Mouse (Mus musculus) brain, embryonic 14.5 days (tissue): ENCODE measurements around the gene Prpf8.

ENCODE experiments used
- CTCF ChIP-seq: fragments of 200-500 bp; IDR thresholded peaks from 2 replicates; pipeline ENCODE4 v1.5.1; 2012; ENCODE audit warnings: inconsistent platforms, mild to moderate bottlenecking, moderate library complexity, borderline replicate concordance; ENCODE audit not compliant: insufficient read depth, insufficient read length; ENCODE audit errors: extremely low read depth
- POLR2A ChIP-seq: fragments of 200-500 bp; IDR thresholded peaks from 2 replicates; pipeline ENCODE4 v1.6.1; 2012; ENCODE audit warnings: mild to moderate bottlenecking, inconsistent platforms, borderline replicate concordance; ENCODE audit not compliant: poor library complexity, insufficient read depth, insufficient read length, severe bottlenecking; ENCODE audit errors: extremely low read depth

- TF ChIP-seq CTCF = no peak
- TF ChIP-seq POLR2A = no peak
These were observed 11.5 kb downstream of the Prpf8 start for GRCm38 (mm10) chr11:75498126-75498525.
